Mouse (Mus musculus) C2C12 (cell line): ENCODE results near the gene Rps6ka5.

Source experiments
- CEBPB ChIP-seq: IDR thresholded peaks from one replicate; pipeline ENCODE4 v1.6.1; 2011; ENCODE audit warnings: low read depth, mild to moderate bottlenecking, control low read depth, moderate library complexity
- CTCF ChIP-seq: IDR thresholded peaks from one replicate; pipeline ENCODE4 v1.5.1; 2011; ENCODE audit not compliant: control insufficient read depth, insufficient read depth, insufficient read length
- FOSL1 ChIP-seq: IDR thresholded peaks from one replicate; pipeline ENCODE4 v1.8.0; 2011; ENCODE audit warnings: mild to moderate bottlenecking, low read length; ENCODE audit not compliant: poor library complexity, insufficient read depth, severe bottlenecking
- MAX ChIP-seq: IDR thresholded peaks from one replicate; pipeline ENCODE4 v1.6.1; 2011; ENCODE audit warnings: mild to moderate bottlenecking, control low read depth
- MYOD1 ChIP-seq: IDR thresholded peaks from one replicate; pipeline ENCODE4 v1.6.1; 2011; ENCODE audit warnings: low read depth; ENCODE audit not compliant: control insufficient read depth, insufficient read length
- MYOG ChIP-seq: IDR thresholded peaks from one replicate; pipeline ENCODE4 v1.6.1; 2011; ENCODE audit not compliant: control insufficient read depth, insufficient read length; ENCODE audit errors: extremely low read depth
- USF1 ChIP-seq: IDR thresholded peaks from one replicate; pipeline ENCODE4 v1.6.1; 2011; ENCODE audit warnings: low read depth, mild to moderate bottlenecking, control low read depth, moderate library complexity

GRCm38 (mm10) chr12:100567627-100568026 lies 159.2 kb downstream of the Rps6ka5 start:
- TF ChIP-seq MYOD1 (no peak), CTCF (no peak), MAX (no peak), USF1 (no peak), MYOG (no peak), CEBPB (no peak), FOSL1 (no peak)
